Mouse (Mus musculus): Measurements from ENCODE around the gene Spata31d1b.
"Not testable (repeated sequence)": the region's sequence is repeated elsewhere in the genome, so short reads cannot be mapped to it uniquely, and the experiment has no call there.

Spata31d1b gene

DNA sequence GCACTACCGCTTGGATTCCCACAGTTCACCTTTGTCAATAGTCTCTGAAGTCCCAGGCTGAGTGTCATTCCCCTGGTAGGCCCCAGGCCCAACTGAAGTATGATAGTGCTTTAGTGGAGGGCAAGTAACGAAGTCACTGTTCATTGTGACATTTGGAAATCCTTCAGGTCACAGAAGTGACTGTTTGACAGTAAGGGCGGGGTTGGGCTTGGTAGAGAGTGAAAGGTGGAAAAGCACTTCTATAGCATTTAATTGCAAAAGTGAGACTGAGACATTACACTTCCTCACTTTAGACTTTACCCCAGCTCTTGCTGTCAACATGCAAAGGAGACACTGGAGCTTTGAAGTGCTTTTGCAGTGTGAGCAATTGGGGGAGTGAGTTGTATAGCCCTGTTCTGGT lies 18.1 kb upstream of the Spata31d1b start, which contains the start of gene 4921517D22Rik:
Gene 4921517D22Rik (minus strand): TSS at position 101 of the 400 bp plus-strand sequence.
- DNase-seq (ENCODE audit: low spot score) = no peak

DNA sequence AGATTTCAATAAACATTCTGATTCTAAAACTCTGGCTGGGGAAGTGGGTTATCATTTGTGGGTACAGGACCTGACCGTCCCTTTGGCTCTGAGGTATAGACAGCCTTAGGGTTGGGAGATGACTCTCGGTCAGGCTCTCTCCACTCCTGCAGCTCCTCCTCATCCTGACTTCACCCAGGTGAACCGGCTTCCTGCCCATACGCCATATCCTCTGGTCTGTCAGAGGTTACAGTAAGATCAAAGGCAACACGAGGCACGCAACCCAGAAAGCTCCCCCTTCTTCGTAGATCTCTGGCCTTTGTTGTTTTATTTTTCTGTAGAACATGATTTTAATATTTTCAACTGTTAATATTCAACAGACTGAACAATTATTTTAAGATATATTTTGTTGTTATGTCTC lies 16.3 kb upstream of the Spata31d1b start:
- no peak for DNase-seq (ENCODE audit: low spot score)

- DNase-seq (ENCODE audit: low spot score) = no peak
Observed at GRCm38 (mm10) chr13:59699131-59699530, 13.0 kb upstream of the Spata31d1b start.

DNA sequence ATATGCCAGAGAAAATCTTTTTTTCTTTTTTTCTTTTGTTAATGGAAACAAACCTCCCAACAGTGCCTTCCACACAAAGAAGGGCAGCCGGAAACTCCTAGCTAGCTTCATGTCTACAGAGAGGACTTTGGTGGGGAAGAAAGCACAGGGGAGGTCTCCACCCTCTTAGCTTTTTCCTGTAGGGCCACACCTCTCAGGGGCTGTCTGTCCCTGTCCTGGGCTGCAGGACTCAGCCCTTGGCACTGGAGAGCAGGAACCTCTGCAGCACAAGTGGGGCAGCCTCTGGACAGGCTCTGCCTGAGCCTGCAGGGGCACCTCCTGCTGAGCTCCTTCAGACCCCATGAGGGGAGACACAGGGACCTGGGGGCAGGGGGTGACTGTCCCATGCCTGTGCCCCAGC lies 11.9 kb upstream of the Spata31d1b start:
- DNase-seq (ENCODE audit: low spot score) = not testable (repeated sequence)

GRCm38 (mm10) chr13:59703514-59703913 lies 8.6 kb upstream of the Spata31d1b start:
- DNase-seq (ENCODE audit: low spot score) = no peak

- no peak for DNase-seq (ENCODE audit: low spot score)
Observed at GRCm38 (mm10) chr13:59704562-59704961, 7.5 kb upstream of the Spata31d1b start.

GRCm38 (mm10) chr13:59710230-59710629 lies 1.9 kb upstream of the Spata31d1b start, which contains the start of gene Spata31d1a:
Gene Spata31d1a, minus strand, starts transcription at chr13:59710330.
- no peak for DNase-seq (ENCODE audit: low spot score)

- DNase-seq (ENCODE audit: low spot score) = no peak
Observed at GRCm38 (mm10) chr13:59713710-59714109, 1.6 kb downstream of the Spata31d1b start.

DNA sequence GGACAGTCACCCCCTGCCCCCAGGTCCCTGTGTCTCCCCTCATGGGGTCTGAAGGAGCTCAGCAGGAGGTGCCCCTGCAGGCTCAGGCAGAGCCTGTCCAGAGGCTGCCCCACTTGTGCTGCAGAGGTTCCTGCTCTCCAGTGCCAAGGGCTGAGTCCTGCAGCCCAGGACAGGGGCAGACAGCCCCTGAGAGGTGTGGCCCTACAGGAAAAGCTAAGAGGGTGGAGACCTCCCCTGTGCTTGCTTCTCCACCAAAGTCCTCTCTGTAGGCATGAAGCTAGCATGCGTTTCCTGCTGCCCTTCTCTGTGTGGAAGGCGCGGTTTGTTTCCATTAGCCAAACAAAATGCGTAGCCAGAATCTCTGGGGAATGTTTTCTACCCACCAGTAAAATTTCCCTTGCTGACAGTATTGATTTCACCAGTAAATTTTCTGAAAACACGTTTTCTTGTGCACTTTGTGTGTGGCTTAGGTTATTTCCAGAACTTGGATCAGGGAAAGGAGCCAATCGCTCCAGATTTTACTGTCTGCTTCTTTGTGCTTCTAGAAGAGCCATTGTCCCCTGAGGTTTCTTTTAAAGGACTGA lies 6.9 kb downstream of the Spata31d1b start:
- not testable (repeated sequence) for DNase-seq (ENCODE audit: low spot score)

- DNase-seq (ENCODE audit: low spot score) = no peak
Observed at GRCm38 (mm10) chr13:59719475-59719874, 7.4 kb downstream of the Spata31d1b start.

GRCm38 (mm10) chr13:59722089-59722488 lies 10.0 kb downstream of the Spata31d1b start:
- DNase-seq (ENCODE audit: low spot score) = not testable (repeated sequence)

GRCm38 (mm10) chr13:59726139-59726867 lies 14.2 kb downstream of the Spata31d1b start:
- DNase-seq (ENCODE audit: low spot score) = no peak

DNA sequence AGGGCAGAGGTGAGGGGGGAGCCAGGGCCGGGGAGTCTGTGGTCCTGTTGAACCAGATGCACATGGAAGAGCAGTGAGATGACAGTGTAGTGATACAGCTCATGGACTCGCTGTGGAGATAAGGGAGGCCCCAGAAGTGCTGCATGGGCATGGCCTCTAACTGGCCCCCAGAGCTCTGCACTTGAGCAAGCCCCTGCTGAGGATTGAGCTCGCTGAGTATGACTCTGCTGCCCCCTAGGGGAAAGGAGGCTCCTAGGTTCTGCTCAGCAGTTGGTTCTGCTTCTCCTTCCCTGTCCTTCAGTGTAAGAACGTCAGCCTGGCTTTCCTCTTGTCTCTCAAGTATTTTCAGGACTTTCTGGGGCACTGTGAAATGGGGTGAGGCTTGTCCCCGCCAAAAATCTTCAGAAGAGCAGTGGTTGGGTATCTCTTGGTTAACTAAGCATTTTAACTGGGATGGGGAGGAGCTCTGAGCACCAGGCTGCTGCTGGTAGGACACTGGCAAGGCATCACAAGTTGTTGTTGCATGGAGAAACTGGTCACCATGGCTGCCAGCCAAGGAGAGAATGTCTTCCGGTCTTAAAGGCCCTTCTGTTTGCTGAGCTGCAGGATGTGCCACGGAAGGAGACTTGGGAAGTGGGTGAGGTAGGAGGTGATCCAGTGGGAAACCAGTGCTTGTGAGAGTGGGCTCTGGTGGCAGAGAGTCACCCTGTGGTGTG lies 16.5 kb downstream of the Spata31d1b start:
- DNase-seq (ENCODE audit: low spot score) = peak; percentile 83

GRCm38 (mm10) chr13:59731652-59732051 lies 19.6 kb downstream of the Spata31d1b start, which contains the start of gene Spata31d1d:
Gene Spata31d1d, minus strand, starts transcription at chr13:59731752.
- no peak for DNase-seq (ENCODE audit: low spot score)

DNA sequence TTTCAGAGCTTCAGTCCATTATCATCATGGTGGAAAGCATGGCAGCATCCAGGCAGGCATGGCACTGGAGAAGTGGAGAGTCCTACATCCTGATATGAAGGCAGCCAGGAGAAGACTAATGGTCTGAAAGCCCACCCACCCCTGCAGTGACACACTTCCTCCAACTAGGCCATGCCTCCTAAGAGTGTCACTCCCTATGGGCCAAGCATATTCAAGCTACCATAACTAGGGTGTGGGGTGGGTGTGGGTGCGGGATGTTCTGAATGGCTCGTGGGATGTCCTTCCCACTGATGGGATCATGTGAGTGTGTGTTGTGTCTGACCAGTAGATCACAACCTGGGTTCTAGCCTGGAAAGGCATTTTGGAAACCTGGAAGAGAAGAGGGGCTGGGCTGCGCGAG lies 21.9 kb downstream of the Spata31d1b start:
- no peak for DNase-seq (ENCODE audit: low spot score)

DNA sequence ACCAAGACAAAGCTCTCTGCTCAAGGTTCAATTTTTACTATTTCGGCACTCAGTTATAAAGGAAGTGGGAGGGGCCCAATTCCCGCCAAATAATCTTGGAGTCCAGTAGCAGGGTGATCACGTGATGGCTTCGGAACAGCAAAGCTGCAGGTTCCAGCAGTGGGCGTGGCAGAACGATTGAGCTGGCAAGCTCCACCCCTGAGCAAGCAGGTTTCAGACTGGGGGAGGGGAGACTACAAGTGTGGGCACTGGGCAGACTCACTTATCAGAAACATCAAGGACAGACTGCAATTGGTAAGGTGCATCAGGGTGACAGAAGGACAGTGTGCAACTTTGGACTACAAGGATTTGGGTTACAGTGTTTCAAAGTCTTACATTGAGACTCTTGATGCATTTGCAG lies 22.3 kb downstream of the Spata31d1b start:
- DNase-seq (ENCODE audit: low spot score) = peak; percentile 53

DNA sequence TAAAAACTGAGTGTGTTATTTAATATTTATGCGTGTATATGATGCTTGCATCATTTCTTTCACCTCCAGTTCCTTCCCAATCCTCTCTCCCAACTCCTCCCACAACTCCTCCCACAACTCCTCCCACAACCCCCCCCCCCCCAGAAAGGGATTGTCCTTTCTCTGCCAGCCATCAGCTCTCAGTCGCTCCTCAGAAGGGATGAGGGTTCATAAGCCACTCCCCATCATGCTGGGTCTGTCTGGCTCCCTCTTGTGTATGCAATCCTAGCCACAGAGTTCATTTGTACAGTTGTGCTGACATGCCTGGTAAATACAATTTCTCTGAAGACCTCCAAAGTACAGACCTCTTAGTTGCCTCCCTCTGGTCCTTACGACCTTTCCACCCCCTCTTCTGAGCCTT lies 23.1 kb downstream of the Spata31d1b start:
- peak; percentile 50 for DNase-seq (ENCODE audit: low spot score)

DNA sequence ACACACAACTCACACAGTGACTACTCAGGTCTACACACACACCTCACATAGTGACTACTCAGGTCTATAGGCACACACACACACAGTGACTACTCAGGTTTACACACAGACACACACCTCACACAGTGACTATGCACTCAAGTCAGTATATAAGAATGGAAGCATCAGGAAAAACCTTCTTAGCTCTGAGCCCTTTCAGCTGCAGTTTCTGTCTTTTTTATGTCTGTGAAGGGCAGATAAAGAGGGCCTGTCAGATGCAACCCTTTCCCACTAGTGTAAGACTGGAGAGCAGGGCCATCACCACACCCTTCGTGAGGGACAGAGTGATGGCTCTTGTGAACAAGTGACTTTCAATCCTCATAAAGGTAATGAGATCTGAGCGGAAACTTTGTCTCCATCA lies 26.4 kb downstream of the Spata31d1b start:
- peak; percentile 81 for DNase-seq (ENCODE audit: low spot score)

- peak; percentile 80 for DNase-seq (ENCODE audit: low spot score)
Observed at GRCm38 (mm10) chr13:59739397-59739796, 27.3 kb downstream of the Spata31d1b start.

DNA sequence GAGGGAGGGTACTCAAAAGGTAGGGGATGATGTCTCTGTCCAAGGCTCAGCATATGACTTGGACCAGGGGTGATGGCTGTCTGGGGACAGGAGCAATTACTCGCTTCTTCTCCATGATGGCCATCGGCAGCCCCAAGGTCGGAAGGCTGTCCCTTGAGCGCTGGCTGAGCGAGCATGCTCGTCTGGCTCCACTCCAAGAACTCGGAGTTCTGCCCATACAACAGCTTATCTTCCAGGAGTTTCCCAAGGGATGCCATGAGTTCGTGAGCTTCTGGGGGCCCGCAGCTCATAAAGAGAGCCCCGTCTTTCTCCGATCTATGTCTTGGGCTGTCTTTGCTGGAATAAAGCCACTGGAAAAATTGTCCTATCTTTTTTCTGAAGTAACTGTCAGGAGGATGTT lies 29.0 kb downstream of the Spata31d1b start:
- DNase-seq (ENCODE audit: low spot score) = no peak

- no peak for DNase-seq (ENCODE audit: low spot score)
Observed at GRCm38 (mm10) chr13:59741697-59742096, 29.6 kb downstream of the Spata31d1b start.

GRCm38 (mm10) chr13:59745462-59745861 lies 33.4 kb downstream of the Spata31d1b start:
- no peak for DNase-seq (ENCODE audit: low spot score)

DNA sequence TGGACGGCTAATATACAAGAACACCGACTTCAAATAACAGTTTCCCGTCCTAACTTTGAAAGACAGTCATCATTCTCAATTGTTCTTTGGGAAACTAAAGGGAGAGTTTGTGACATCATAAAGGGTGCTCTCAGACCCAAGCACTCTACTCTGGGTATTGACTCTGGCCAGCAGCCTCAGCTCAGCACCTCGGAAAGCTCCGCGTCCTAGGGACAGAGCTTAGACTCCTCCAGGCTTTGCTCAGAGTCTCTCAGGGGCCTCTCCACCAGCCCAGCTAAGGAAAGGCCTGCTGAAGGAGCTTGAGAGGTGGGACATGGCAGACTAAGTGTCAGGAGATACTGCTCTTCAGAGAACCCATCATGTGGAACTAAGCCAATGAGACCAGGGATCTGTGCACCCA lies 34.1 kb downstream of the Spata31d1b start:
- DNase-seq (ENCODE audit: low spot score) = no peak
